ENCODE assay signal across 9 mouse cellular contexts in genomic region chr8:121451404-121452076, GRCm38 (mm10).
A peak's percentile ranks its signal among the peaks of the same experiment; 100 is the strongest.
DNase-seq lines count a peak whose midpoint lies in the region; ATAC-seq and TF ChIP-seq lines count a peak whose summit lies in the region.
"Had no signal": no experiment of that assay in that cellular context is flagged by ENCODE, and none has a peak within 500 bp of the region (broad histone marks: within the 10 kb centered on the region; RNA-seq: fewer than 3 reads in every experiment).

No protein-coding gene starts in this region.

- no peak overlapping the region for H3K27ac ChIP-seq in liver, adult 2 months (replicated peaks; ENCODE audit: insufficient read depth, low read depth, low read length)
- H3K27ac ChIP-seq in liver, embryonic 11.5 days (ENCODE audit: low read depth, low read length): no peak overlapping the region
- H3K27ac ChIP-seq in kidney, postnatal 0 days: peak overlapping the region; percentile 20; the same call in 1 of the 2 replicates
- H3K27ac ChIP-seq in stomach, embryonic 15.5 days: no peak overlapping the region
- H3K27ac ChIP-seq in forebrain, embryonic 11.5 days (ENCODE audit: low read depth, low read length): no peak overlapping the region
- H3K27ac ChIP-seq in hindbrain, embryonic 11.5 days (ENCODE audit: low read depth, low read length): no peak overlapping the region
- H3K27ac ChIP-seq: hindbrain, embryonic 15.5 days had no signal

- TF ChIP-seq CTCF in liver, adult 2 months (IDR thresholded peaks at IDR 0.05; ENCODE audit: low read depth, low read length): no peak
- no peak for TF ChIP-seq CTCF in kidney, postnatal 0 days (IDR thresholded peaks at IDR 0.05; ENCODE audit: low read depth)

- DNase-seq in liver, adult 2 months (ENCODE audit: extremely low read depth, low read depth, low spot score): peak; percentile 6
- no peak for DNase-seq in liver, embryonic 11.5 days (ENCODE audit: low spot score)
- DNase-seq in heart, adult 9 months (ENCODE audit: low spot score in 2 of 2): peak; percentile 77 to 82
- peak; percentile 81 for DNase-seq in kidney, postnatal 0 days (ENCODE audit: low spot score)
- DNase-seq in urinary bladder, postnatal 25 days (ENCODE audit: low spot score): no peak
- no peak for DNase-seq in forebrain, embryonic 11.5 days (ENCODE audit: low spot score)
- no peak for DNase-seq in hindbrain, embryonic 11.5 days (ENCODE audit: low spot score)

- H3K9me3 ChIP-seq in liver, embryonic 11.5 days (ENCODE audit: control insufficient read depth, low read length): no peaks in the 10 kb centered on the region
- H3K9me3 ChIP-seq in kidney, postnatal 0 days (replicated peaks; ENCODE audit: low read length): no peaks in the 10 kb centered on the region
- H3K9me3 ChIP-seq in stomach, embryonic 15.5 days: no peaks in the 10 kb centered on the region
- no peaks in the 10 kb centered on the region for H3K9me3 ChIP-seq in forebrain, embryonic 11.5 days (ENCODE audit: control insufficient read depth, low read length)
- H3K9me3 ChIP-seq in hindbrain, embryonic 11.5 days (ENCODE audit: control insufficient read depth, low read length): no peaks in the 10 kb centered on the region
- H3K9me3 ChIP-seq: hindbrain, embryonic 15.5 days had no signal

- no peak overlapping the region for H3K9ac ChIP-seq in liver, adult 2 months (ENCODE audit: low read depth, low read length)
- no peak overlapping the region for H3K9ac ChIP-seq in liver, embryonic 11.5 days (ENCODE audit: low read depth, low read length)
- H3K9ac ChIP-seq in kidney, postnatal 0 days (ENCODE audit: low read depth, low read length): no peak overlapping the region
- H3K9ac ChIP-seq in stomach, embryonic 15.5 days: no peak overlapping the region
- H3K9ac ChIP-seq in forebrain, embryonic 11.5 days (ENCODE audit: low read length): no peak overlapping the region
- H3K9ac ChIP-seq in hindbrain, embryonic 11.5 days (ENCODE audit: low read depth, low read length): no peak overlapping the region
- H3K9ac ChIP-seq: hindbrain, embryonic 15.5 days had no signal

- H3K27me3 ChIP-seq in liver, adult 2 months (ENCODE audit: control insufficient read depth, insufficient read depth, low read length): no peaks in the 10 kb centered on the region
- H3K27me3 ChIP-seq in liver, embryonic 11.5 days (replicated peaks; ENCODE audit: control insufficient read depth, insufficient read depth, low read length): no peaks in the 10 kb centered on the region
- H3K27me3 ChIP-seq in kidney, postnatal 0 days (ENCODE audit: insufficient read depth, low read length): no peaks in the 10 kb centered on the region
- no peaks in the 10 kb centered on the region for H3K27me3 ChIP-seq in stomach, embryonic 15.5 days (replicated peaks)
- H3K27me3 ChIP-seq in forebrain, embryonic 11.5 days (ENCODE audit: control insufficient read depth, insufficient read depth, low read length): no peaks in the 10 kb centered on the region
- no peaks in the 10 kb centered on the region for H3K27me3 ChIP-seq in hindbrain, embryonic 11.5 days (ENCODE audit: control insufficient read depth, insufficient read depth, low read length)
- H3K27me3 ChIP-seq: hindbrain, embryonic 15.5 days had no signal

- H3K79me2 ChIP-seq in liver, adult 2 months (ENCODE audit: control insufficient read depth, insufficient read depth, low read length): no peaks in the 10 kb centered on the region

- no peaks in the 10 kb centered on the region for H3K36me3 ChIP-seq in liver, adult 2 months (ENCODE audit: control insufficient read depth, insufficient read depth, low read length)
- no peaks in the 10 kb centered on the region for H3K36me3 ChIP-seq in liver, embryonic 11.5 days (ENCODE audit: control insufficient read depth, insufficient read depth, low read length)
- H3K36me3 ChIP-seq in kidney, postnatal 0 days (ENCODE audit: insufficient read depth, low read length): no peaks in the 10 kb centered on the region
- H3K36me3 ChIP-seq in stomach, embryonic 15.5 days: no peaks in the 10 kb centered on the region
- no peaks in the 10 kb centered on the region for H3K36me3 ChIP-seq in forebrain, embryonic 11.5 days (ENCODE audit: control insufficient read depth, insufficient read depth, low read length)
- no peaks in the 10 kb centered on the region for H3K36me3 ChIP-seq in hindbrain, embryonic 11.5 days (ENCODE audit: control insufficient read depth, insufficient read depth, low read length)
- H3K36me3 ChIP-seq: hindbrain, embryonic 15.5 days had no signal

- H3K4me1 ChIP-seq in liver, adult 2 months (ENCODE audit: control insufficient read depth, insufficient read depth, low read length): no peaks in the 10 kb centered on the region
- H3K4me1 ChIP-seq in liver, embryonic 11.5 days (replicated peaks; ENCODE audit: control insufficient read depth, insufficient read depth, low read length): no peaks in the 10 kb centered on the region
- no peaks in the 10 kb centered on the region for H3K4me1 ChIP-seq in kidney, postnatal 0 days (replicated peaks; ENCODE audit: insufficient read depth, low read length)
- H3K4me1 ChIP-seq in stomach, embryonic 15.5 days: no peaks in the 10 kb centered on the region
- no peaks in the 10 kb centered on the region for H3K4me1 ChIP-seq in forebrain, embryonic 11.5 days (replicated peaks; ENCODE audit: control insufficient read depth, insufficient read depth, low read length)
- no peaks in the 10 kb centered on the region for H3K4me1 ChIP-seq in hindbrain, embryonic 11.5 days (replicated peaks; ENCODE audit: control insufficient read depth, insufficient read depth, low read length)
- H3K4me1 ChIP-seq: hindbrain, embryonic 15.5 days had no signal

- TF ChIP-seq POLR2A in liver, adult 2 months (IDR thresholded peaks at IDR 0.05; ENCODE audit: extremely low read depth, insufficient read depth, low read length): no peak

- no peak for ATAC-seq in liver, embryonic 11.5 days (replicated peaks; ENCODE audit: low FRiP score)
- peak; percentile 65 for ATAC-seq in kidney, postnatal 0 days (replicated peaks; ENCODE audit: low FRiP score, low read depth)
- ATAC-seq in stomach, embryonic 15.5 days (ENCODE audit: insufficient read depth, low FRiP score, low read depth): peak; percentile 33; the same call in 1 of the 2 replicates
- no peak for ATAC-seq in forebrain, embryonic 11.5 days (replicated peaks; ENCODE audit: low FRiP score)
- ATAC-seq in hindbrain, embryonic 11.5 days (ENCODE audit: low FRiP score): no peak

- H3K4me2 ChIP-seq in liver, embryonic 11.5 days: no peak overlapping the region
- H3K4me2 ChIP-seq in kidney, postnatal 0 days (ENCODE audit: low read length): no peak overlapping the region; the same call in 1 of the 2 replicates
- no peak overlapping the region for H3K4me2 ChIP-seq in stomach, embryonic 15.5 days
- no peak overlapping the region for H3K4me2 ChIP-seq in forebrain, embryonic 11.5 days (ENCODE audit: low read depth, low read length, severe bottlenecking)
- H3K4me2 ChIP-seq in hindbrain, embryonic 11.5 days (replicated peaks; ENCODE audit: low read depth, low read length): no peak overlapping the region
- H3K4me2 ChIP-seq: hindbrain, embryonic 15.5 days had no signal

- WGBS in liver, adult 2 months: 61% methylated on average over 16 of the region's 16 CpGs
- WGBS in liver, embryonic 11.5 days: 69% methylated on average over 16 of the region's 16 CpGs
- 48% methylated on average over 16 of the region's 16 CpGs for WGBS in kidney, postnatal 0 days
- 61% methylated on average over 16 of the region's 16 CpGs for WGBS in stomach, embryonic 15.5 days
- WGBS in forebrain, embryonic 11.5 days: 88% methylated on average over 16 of the region's 16 CpGs
- 84% methylated on average over 16 of the region's 16 CpGs for WGBS in hindbrain, embryonic 11.5 days

- no peak overlapping the region for H3K4me3 ChIP-seq in liver, adult 2 months (ENCODE audit: insufficient read depth, low read depth, low read length)
- no peak overlapping the region for H3K4me3 ChIP-seq in liver, embryonic 11.5 days (ENCODE audit: low read depth, low read length)
- H3K4me3 ChIP-seq in kidney, postnatal 0 days (replicated peaks; ENCODE audit: low read depth, low read length): no peak overlapping the region
- no peak overlapping the region for H3K4me3 ChIP-seq in stomach, embryonic 15.5 days (replicated peaks)
- no peak overlapping the region for H3K4me3 ChIP-seq in forebrain, embryonic 11.5 days (ENCODE audit: low read depth, low read length)
- no peak overlapping the region for H3K4me3 ChIP-seq in hindbrain, embryonic 11.5 days (ENCODE audit: low read depth, low read length)
- H3K4me3 ChIP-seq: hindbrain, embryonic 15.5 days had no signal

Comparison
In these comparisons a context has a peak if more than half of its experiments do, and no peak if none do; other contexts are left out.
1. DNase-seq: peak in liver, adult 2 months (single experiment), heart, adult 9 months (2 of 2) and kidney, postnatal 0 days (single experiment); none in liver, embryonic 11.5 days (single experiment), urinary bladder, postnatal 25 days (single experiment), forebrain, embryonic 11.5 days (single experiment) and hindbrain, embryonic 11.5 days (single experiment).
2. ATAC-seq: peak in kidney, postnatal 0 days (single experiment) and stomach, embryonic 15.5 days (single experiment); none in liver, embryonic 11.5 days (single experiment), forebrain, embryonic 11.5 days (single experiment) and hindbrain, embryonic 11.5 days (single experiment).